Mouse (Mus musculus) left cerebral cortex, postnatal 36 days (tissue): Measurements from ENCODE around the gene Tmprss12. TPM values are rescaled to one million over a fixed set of nuclear protein-coding genes. Genes with fewer than 3 reads are reported as not detected.
"Not testable (repeated sequence)": the region's sequence is repeated elsewhere in the genome, so short reads cannot be mapped to it uniquely, and the experiment has no call there.

Experiments
- DNase-seq, 2 experiments: peaks; one replicate each; pipeline ENCODE4 v3.0.0; 2021 to 2022; ENCODE audit warnings: low spot score in 2 of 2, mixed read lengths in 1 of 2
- intact Hi-C: fragments of 180-260 bp; cut with DNase I; formaldehyde crosslinking; loops from one replicate; pipeline ENCODE4 v1.15.1; 2025
- total RNA-seq, 2 experiments: library from RNA; stranded (reverse); gene quantifications; 2 replicates each; pipeline ENCODE4 v1.2.3; 2021

The Tmprss12 gene
- total RNA-seq, 2 experiments from 2014 or later: not detected

DNA sequence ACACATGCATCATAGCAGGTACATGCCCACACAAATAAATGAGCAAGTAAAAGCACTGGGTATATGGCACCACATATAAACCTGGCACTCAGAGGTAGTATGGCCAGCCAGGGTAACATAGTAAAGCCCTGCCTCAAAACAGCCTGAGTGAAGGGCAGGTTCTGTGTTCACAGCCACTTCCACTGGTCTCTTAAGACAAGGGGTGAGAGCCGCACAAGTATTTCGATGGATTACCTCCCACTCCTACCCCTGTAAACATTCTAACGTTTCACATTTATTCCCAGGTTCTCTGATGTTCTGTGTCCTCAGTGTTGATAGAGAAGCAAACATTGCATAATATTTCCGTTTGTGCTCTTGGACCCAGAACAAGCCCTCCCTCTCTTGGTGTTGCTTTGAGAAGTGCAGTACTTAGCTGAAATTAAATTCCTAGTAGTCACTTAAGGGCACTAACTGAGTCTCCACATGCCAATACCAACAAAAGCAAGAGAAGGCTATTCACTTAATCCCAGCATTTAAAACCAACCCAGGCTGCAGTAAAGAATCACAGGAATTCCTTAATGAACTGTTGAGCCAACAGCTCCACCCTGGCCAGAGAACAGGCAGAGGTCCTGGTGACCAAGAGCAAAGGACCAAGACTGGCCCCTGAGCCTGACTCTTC, 37.5 kb downstream of the Tmprss12 start:
- DNase-seq, intact Hi-C loops: not testable (repeated sequence)

DNA sequence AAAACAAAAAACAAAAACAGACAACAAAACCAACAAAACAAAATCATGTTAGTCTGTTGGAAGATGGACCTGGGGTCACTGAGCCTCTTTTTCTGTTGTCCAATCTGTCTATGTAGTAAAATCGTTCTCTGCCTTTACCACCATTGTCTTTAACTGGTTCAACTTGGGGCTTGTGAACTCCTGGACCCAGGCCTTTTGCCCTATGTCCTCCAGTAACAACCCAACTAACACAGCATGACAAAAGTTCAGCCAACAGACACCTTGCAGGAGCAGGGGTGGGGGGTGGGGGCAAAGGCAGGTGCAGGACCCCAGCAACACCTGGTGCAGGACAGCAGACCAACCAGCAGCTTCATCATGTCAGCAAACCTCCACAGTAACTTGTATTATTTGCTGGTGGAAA, 39.2 kb downstream of the Tmprss12 start:
- no peak for DNase-seq
- intact Hi-C loops: no loop called here

- intact Hi-C loops: no loop called here
Measured at GRCm38 (mm10) chr15:100320295-100320905, 39.8 kb downstream of the Tmprss12 start.

DNA sequence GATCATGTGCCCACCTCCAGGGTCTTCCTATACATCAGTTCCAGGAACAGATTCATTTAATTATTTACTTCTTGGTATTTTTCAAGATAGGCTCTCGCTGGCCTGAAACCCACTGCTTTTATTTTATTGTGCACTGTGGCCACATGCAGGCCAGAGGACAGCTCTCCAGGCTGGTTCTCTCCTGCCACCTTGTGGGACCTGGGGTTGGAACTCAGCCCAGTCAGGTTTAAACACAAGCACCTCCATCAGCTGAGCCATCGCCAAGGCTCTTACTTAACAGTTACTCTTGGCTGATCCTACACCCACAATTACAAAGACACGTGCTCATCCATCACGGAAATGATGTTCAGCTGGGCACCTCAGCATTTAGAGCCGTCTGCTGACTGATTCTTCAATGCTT, 40.5 kb downstream of the Tmprss12 start:
- intact Hi-C loops: no loop called here
- no peak for DNase-seq

More at GRCm38 (mm10) chr15:100320295-100320905, 39.8 kb downstream of the Tmprss12 start:
- no peak for DNase-seq

- intact Hi-C loops: no loop called here
- peak in 1 of 2 experiments; percentile 22 for DNase-seq
Measured at GRCm38 (mm10) chr15:100324021-100324591, 43.5 kb downstream of the Tmprss12 start.

DNA sequence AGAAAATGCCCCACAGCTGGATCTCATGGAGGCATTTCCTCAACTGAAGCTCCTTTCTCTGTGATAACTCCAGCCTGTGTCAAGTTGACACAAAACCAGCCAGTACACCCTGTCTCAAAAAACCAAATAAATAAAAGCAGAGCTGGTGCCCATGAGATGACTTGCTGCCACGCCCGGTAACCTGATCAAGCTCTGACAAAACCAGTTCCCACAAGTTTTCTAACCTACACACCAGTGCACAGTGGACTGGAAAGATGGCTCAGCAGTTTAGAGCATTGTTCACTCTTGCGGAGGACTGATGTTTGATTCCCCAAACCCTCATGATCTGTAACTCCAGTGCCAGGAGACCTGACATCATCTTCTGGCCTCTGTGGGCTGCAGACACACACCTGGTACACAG, 44.6 kb downstream of the Tmprss12 start:
- DNase-seq: no peak

GRCm38 (mm10) chr15:100328089-100328488, 47.5 kb downstream of the Tmprss12 start:
- intact Hi-C loops, DNase-seq: not testable (repeated sequence)

More for the DNA sequence above, 44.6 kb downstream of the Tmprss12 start:
- intact Hi-C loops: no loop called here

DNA sequence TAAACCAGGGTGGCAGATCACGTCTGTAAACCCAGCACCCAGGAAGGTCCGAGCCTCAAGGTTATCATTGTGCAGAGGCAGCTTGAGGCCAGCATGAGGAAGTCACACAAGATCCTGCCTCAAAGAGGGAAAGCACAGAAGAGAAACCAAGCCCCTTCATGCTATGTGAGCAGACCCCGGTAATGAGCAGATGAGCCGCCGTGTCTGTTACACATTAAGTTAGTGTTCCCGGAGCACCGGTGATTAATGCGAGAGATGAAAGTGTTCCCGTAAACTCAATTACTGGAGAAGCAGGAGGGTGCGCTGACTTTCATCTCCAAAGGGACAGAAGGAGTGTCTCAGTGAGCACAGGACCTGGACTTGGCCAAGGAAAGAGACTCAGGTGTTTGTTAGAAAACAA, 48.7 kb downstream of the Tmprss12 start:
- intact Hi-C loops, DNase-seq: not testable (repeated sequence)

GRCm38 (mm10) chr15:100330739-100331138, 50.1 kb downstream of the Tmprss12 start:
- intact Hi-C loops: no loop called here
- no peak for DNase-seq

DNA sequence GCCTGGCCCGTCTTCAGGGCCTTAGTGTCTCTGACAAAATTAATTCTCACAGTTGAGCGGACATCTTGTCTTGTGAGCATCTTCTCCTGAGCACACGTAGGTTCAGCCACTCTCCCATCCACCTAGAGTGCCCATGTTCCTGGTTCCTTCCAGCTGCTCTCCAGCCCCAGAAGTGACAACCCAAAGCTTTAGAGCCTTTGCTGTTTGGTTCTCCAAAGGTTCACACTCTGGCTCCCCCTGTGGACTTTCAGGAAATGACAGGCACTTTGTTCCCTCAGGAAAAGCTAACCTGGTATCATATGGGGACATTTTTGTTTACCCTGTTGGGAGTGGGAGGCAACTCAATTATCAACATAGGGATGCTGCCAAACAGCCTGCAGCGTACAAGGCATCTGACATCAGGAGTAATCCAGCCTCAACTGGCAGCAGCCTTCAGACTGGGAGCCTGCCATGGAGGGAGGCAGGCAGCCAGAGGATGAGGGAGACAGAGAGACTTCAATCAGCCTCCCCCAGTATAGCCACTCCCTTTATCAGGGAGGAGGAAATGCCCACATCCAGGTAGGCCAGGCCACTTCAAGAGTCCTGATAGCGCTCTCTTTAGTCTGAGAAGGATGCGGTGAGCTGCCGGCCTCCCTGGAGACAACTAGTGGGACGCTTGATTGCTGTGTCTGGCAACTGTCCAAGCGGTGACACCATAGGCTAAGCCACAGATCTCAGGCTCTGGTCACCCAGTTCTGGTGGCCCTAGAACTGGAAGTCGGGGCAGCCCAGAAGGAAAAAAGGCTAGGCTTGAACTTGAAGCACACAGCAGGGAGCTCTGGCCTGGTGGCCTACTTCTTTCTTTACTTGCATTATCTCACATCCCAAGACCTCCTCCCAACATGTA, 51.7 kb downstream of the Tmprss12 start:
- intact Hi-C loops, DNase-seq: not testable (repeated sequence)

- intact Hi-C loops: no loop called here
- no peak for DNase-seq
Measured at GRCm38 (mm10) chr15:100334629-100335028, 54.0 kb downstream of the Tmprss12 start, which contains the start of gene Mettl7a3. Gene Mettl7a3 (plus strand): TSS chr15:100334929.

- DNase-seq, intact Hi-C loops: not testable (repeated sequence)
Measured at GRCm38 (mm10) chr15:100337328-100337727, 56.7 kb downstream of the Tmprss12 start.

DNA sequence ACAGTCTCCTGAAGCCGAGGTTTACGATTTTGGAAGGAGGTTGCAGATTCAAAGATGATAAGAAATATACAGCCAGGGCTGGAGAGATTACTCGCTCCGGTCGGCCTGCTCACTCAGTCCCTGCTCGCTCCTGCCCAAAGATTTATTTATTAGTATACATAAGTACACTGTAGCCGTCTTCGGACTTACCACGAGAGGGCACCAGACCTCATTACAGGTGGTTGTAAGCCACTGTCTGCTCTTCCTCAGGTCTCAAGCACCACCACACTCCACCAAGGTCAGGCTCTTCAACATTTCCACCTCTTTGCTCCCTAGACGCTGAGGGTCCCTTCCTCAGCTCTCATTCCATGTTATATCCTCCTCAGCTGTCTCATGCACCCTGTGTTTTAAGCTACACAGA, 57.2 kb downstream of the Tmprss12 start:
- intact Hi-C loops: not testable (repeated sequence)
- DNase-seq: peak in 1 of 2 experiments; percentile 20

GRCm38 (mm10) chr15:100341314-100341980, 60.8 kb downstream of the Tmprss12 start:
- DNase-seq, intact Hi-C loops: not testable (repeated sequence)

Other genes starting within 250 kb of the Tmprss12 start
- 10 to 100 TPM; 64.8 to 68.3 TPM for gene Dip2b, start 242.2 kb upstream of the Tmprss12 start, total RNA-seq
- 10 to 100 TPM; 14.0 to 20.8 TPM for gene Atf1, start 53.0 kb upstream of the Tmprss12 start, total RNA-seq
- 10 to 100 TPM; 29.3 to 32.3 TPM for gene Mettl7a1, start 23.3 kb downstream of the Tmprss12 start, total RNA-seq
- gene Mettl7a3, start 54.1 kb downstream of the Tmprss12 start, total RNA-seq: under 1 TPM in 1 of 2 experiments, not detected in 1; 0.27 TPM
- not detected for gene Methig1, start 72.3 kb downstream of the Tmprss12 start, total RNA-seq
- under 1 TPM; 0.45 to 0.64 TPM for gene Mettl7a2, start 72.4 kb downstream of the Tmprss12 start, total RNA-seq
- gene Higd1c, start 83.7 kb downstream of the Tmprss12 start, total RNA-seq: not detected
- gene Gm5475, start 141.3 kb downstream of the Tmprss12 start, total RNA-seq: not detected
- 10 to 100 TPM; 57.9 to 60.6 TPM for gene Slc11a2, start 144.2 kb downstream of the Tmprss12 start, total RNA-seq
- gene Letmd1, start 188.2 kb downstream of the Tmprss12 start, total RNA-seq: 10 to 100 TPM; 60.7 to 60.8 TPM
- 10 to 100 TPM; 33.8 to 38.0 TPM for gene Csrnp2, start 214.7 kb downstream of the Tmprss12 start, total RNA-seq